ENCODE assay signal across 10 mouse cellular contexts in genomic region chr3:64842299-64842698, GRCm38 (mm10). TPM values are rescaled to one million over a fixed set of nuclear protein-coding genes. Genes with fewer than 3 reads are reported as not detected.
DNase-seq lines count a peak whose midpoint lies in the region; ATAC-seq and TF ChIP-seq lines count a peak whose summit lies in the region.
"Had no signal": no experiment of that assay in that cellular context is flagged by ENCODE, and none has a peak within 500 bp of the region (broad histone marks: within the 10 kb centered on the region; RNA-seq: fewer than 3 reads in every experiment).

No protein-coding gene starts in this region.

- no peak overlapping the region for H3K9ac ChIP-seq in forebrain, embryonic 12.5 days
- H3K9ac ChIP-seq in lung, embryonic 14.5 days: no peak overlapping the region
- H3K9ac ChIP-seq: limb, embryonic 12.5 days had no signal

- 0 out of 2 replicates have a peak, but pooled peaks have one; percentile 49 for ATAC-seq in forebrain, embryonic 12.5 days (ENCODE audit: low FRiP score)
- no peak; the same call in 1 of the 2 replicates for ATAC-seq in lung, embryonic 14.5 days (ENCODE audit: insufficient read depth)

- H3K4me2 ChIP-seq in forebrain, embryonic 12.5 days: no peak overlapping the region
- H3K4me2 ChIP-seq in lung, embryonic 14.5 days: no peak overlapping the region
- H3K4me2 ChIP-seq: limb, embryonic 12.5 days had no signal

- no peaks in the 10 kb centered on the region for H3K36me3 ChIP-seq in forebrain, embryonic 12.5 days (replicated peaks)
- H3K36me3 ChIP-seq in lung, embryonic 14.5 days (ENCODE audit: insufficient read depth): no peaks in the 10 kb centered on the region
- H3K36me3 ChIP-seq: limb, embryonic 12.5 days had no signal

- no peaks in the 10 kb centered on the region for H3K27me3 ChIP-seq in forebrain, embryonic 12.5 days
- H3K27me3 ChIP-seq in lung, embryonic 14.5 days (ENCODE audit: insufficient read depth, low read length): no peaks in the 10 kb centered on the region
- H3K27me3 ChIP-seq: limb, embryonic 12.5 days had no signal

- H3K4me1 ChIP-seq in forebrain, embryonic 12.5 days: no peaks in the 10 kb centered on the region
- H3K4me1 ChIP-seq in lung, embryonic 14.5 days (ENCODE audit: insufficient read depth): no peaks in the 10 kb centered on the region
- H3K4me1 ChIP-seq: limb, embryonic 12.5 days had no signal

- 11% methylated on average over 4 of the region's 4 CpGs for WGBS in forebrain, embryonic 12.5 days
- 14% methylated on average over 4 of the region's 4 CpGs for WGBS in lung, embryonic 14.5 days

- DNase-seq in gastrocnemius, adult 18-20 months (ENCODE audit: low spot score): peak; percentile 22
- no peak for DNase-seq in gastrocnemius, postnatal 25 days
- peak; percentile 52 for DNase-seq in A20 (ENCODE audit: low read depth, low spot score)
- peak; percentile 76 for DNase-seq in brain, embryonic 14.5 days (ENCODE audit: low read depth)
- peak; percentile 47 for DNase-seq in kidney, postnatal 14 days
- DNase-seq in lung, embryonic 14.5 days: peak; percentile 80
- DNase-seq in right cerebral cortex, postnatal 25 days: peak; percentile 14

- H3K27ac ChIP-seq in forebrain, embryonic 12.5 days: no peak overlapping the region
- no peak overlapping the region for H3K27ac ChIP-seq in lung, embryonic 14.5 days (ENCODE audit: low read depth)
- H3K27ac ChIP-seq: limb, embryonic 12.5 days had no signal

- H3K9me3 ChIP-seq in forebrain, embryonic 12.5 days: no peaks in the 10 kb centered on the region
- H3K9me3 ChIP-seq in lung, embryonic 14.5 days (ENCODE audit: low read depth, low read length): no peaks in the 10 kb centered on the region
- H3K9me3 ChIP-seq: limb, embryonic 12.5 days had no signal

- TF ChIP-seq POLR2A in brain, embryonic 14.5 days (IDR thresholded peaks at IDR 0.05; ENCODE audit: borderline replicate concordance, extremely low read depth, insufficient read depth, insufficient read length, poor library complexity, severe bottlenecking): no peak

- TF ChIP-seq CTCF in brain, embryonic 14.5 days (IDR thresholded peaks at IDR 0.05; ENCODE audit: borderline replicate concordance, extremely low read depth, insufficient read depth, insufficient read length): peak; percentile 66; the same call in 1 of the 2 replicates
- peak; percentile 77 for TF ChIP-seq CTCF in lung, embryonic 14.5 days (IDR thresholded peaks at IDR 0.05; ENCODE audit: low read depth)

- no peak overlapping the region for H3K4me3 ChIP-seq in forebrain, embryonic 12.5 days (replicated peaks)
- H3K4me3 ChIP-seq in lung, embryonic 14.5 days (ENCODE audit: low read depth, low read length): no peak overlapping the region
- H3K4me3 ChIP-seq: limb, embryonic 12.5 days had no signal

RNA-seq across cellular contexts. Expression of gene Vmn2r7, which starts 2.3 kb away (rescaled TPM):
- total RNA-seq in gastrocnemius, adult 18-20 months (2021): not detected
- total RNA-seq in gastrocnemius, postnatal 25 days (2021): not detected
- not detected in 2 replicates for polyA plus RNA-seq in brain, embryonic 14.5 days (2012; rRNA removed)
- not detected in 2 replicates for polyA plus RNA-seq in forebrain, embryonic 12.5 days (2016; fragmentation: Nextera tagmentation; extraction: Ambion mirVana)
- polyA plus RNA-seq in lung, embryonic 14.5 days (2014; fragmentation: Nextera tagmentation; extraction: Ambion mirVana): not detected in 2 replicates
- polyA plus RNA-seq: limb, embryonic 12.5 days; stomach, embryonic 16.5 days had no signal
